Mouse (Mus musculus) MEL (cell line): Measurements from ENCODE around the gene Cnn3. TPM values are rescaled to one million over a fixed set of nuclear protein-coding genes. Genes with fewer than 3 reads are reported as not detected.

ENCODE experiments used
- DNase-seq: peaks from one replicate; pipeline ENCODE4 v3.0.0; 2011; ENCODE audit warnings: low read depth, low spot score
- H3K27ac ChIP-seq: 2 replicates; pipeline ENCODE4 v1.5.1; 2012; ENCODE audit warnings: low read depth, mild to moderate bottlenecking, control low read depth, low read length, moderate library complexity; ENCODE audit not compliant: control insufficient read depth
- H3K27me3 ChIP-seq, 2 experiments: fragments of 150-350 bp in 1 of 2; sonication (generic) in 1 of 2; 2 replicates each; pipeline ENCODE4 v1.6.1; 2012; ENCODE audit warnings: low read length in 2 of 2, mild to moderate bottlenecking in 2 of 2, improper control_type of control experiment in 1 of 2, moderate library complexity in 1 of 2; ENCODE audit not compliant: insufficient read depth in 2 of 2, control insufficient read depth in 1 of 2
- H3K36me3 ChIP-seq, 2 experiments: 2 replicates each; pipeline ENCODE4 v1.6.1; 2012 to 2014; ENCODE audit warnings: low read length in 2 of 2, improper control_type of control experiment in 1 of 2, inconsistent platforms in 1 of 2, mild to moderate bottlenecking in 1 of 2; ENCODE audit not compliant: insufficient read depth in 2 of 2, control insufficient read depth in 1 of 2
- H3K4me1 ChIP-seq, 2 experiments: fragments of 150-350 bp in 1 of 2; sonication (generic) in 1 of 2; 2 replicates each; pipeline ENCODE4 v1.6.1; 2012; ENCODE audit warnings: low read length in 2 of 2, improper control_type of control experiment in 1 of 2, mild to moderate bottlenecking in 1 of 2; ENCODE audit not compliant: insufficient read depth in 2 of 2, control insufficient read depth in 1 of 2
- H3K4me3 ChIP-seq, 2 experiments: fragments of 150-350 bp in 1 of 2; sonication (generic) in 1 of 2; 2 replicates each; pipeline ENCODE4 v1.5.1; 2012; ENCODE audit warnings: low read depth in 2 of 2, low read length in 2 of 2, mild to moderate bottlenecking in 2 of 2, moderate library complexity in 2 of 2, control low read depth in 1 of 2, improper control_type of control experiment in 1 of 2; ENCODE audit not compliant: control insufficient read depth in 1 of 2, insufficient read depth in 1 of 2
- H3K79me2 ChIP-seq: 2 replicates; pipeline ENCODE4 v1.6.1; 2012; ENCODE audit warnings: mild to moderate bottlenecking, low read length, moderate library complexity; ENCODE audit not compliant: control insufficient read depth, poor library complexity, insufficient read depth
- H3K9ac ChIP-seq: 2 replicates; pipeline ENCODE4 v1.6.1; 2012; ENCODE audit warnings: low read depth, mild to moderate bottlenecking, control low read depth, low read length, moderate library complexity; ENCODE audit not compliant: control insufficient read depth, poor library complexity, severe bottlenecking
- H3K9me3 ChIP-seq: fragments of 150-350 bp; sonication (generic); replicated peaks from 2 replicates; pipeline ENCODE4 v1.6.1; 2012; ENCODE audit warnings: mild to moderate bottlenecking, low read length, improper control_type of control experiment, moderate library complexity; ENCODE audit not compliant: insufficient read depth
- CHD1 ChIP-seq: IDR thresholded peaks from 2 replicates; pipeline ENCODE4 v1.6.1; 2012; ENCODE audit warnings: low read depth, mild to moderate bottlenecking, inconsistent platforms, low read length, improper control_type of control experiment
- CTCF ChIP-seq, 3 experiments: IDR thresholded peaks in 2 of 3; conservative IDR thresholded peaks in 1 of 3; 2 replicates each; pipeline ENCODE4 v1.5.1; 2011 to 2012; ENCODE audit warnings: low read length in 3 of 3, low read depth in 2 of 3, mild to moderate bottlenecking in 2 of 3, improper control_type of control experiment in 1 of 3, inconsistent platforms in 1 of 3, mixed read lengths in 1 of 3, moderate library complexity in 1 of 3; ENCODE audit not compliant: control insufficient read depth in 1 of 3, insufficient read depth in 1 of 3, poor library complexity in 1 of 3, severe bottlenecking in 1 of 3
- ELF1 ChIP-seq: IDR thresholded peaks from 2 replicates; pipeline ENCODE4 v1.6.1; 2014; ENCODE audit warnings: low read depth, mild to moderate bottlenecking, inconsistent platforms, low read length, improper control_type of control experiment, moderate library complexity
- GABPA ChIP-seq: IDR thresholded peaks from 2 replicates; pipeline ENCODE4 v1.6.1; 2012; ENCODE audit warnings: low read depth, mild to moderate bottlenecking, inconsistent platforms, low read length, improper control_type of control experiment, moderate library complexity
- JUND ChIP-seq: IDR thresholded peaks from 2 replicates; pipeline ENCODE4 v1.6.1; 2011; ENCODE audit warnings: low read depth, mild to moderate bottlenecking, improper control_type of control experiment, low read length
- KAT2A ChIP-seq: conservative IDR thresholded peaks from 2 replicates; pipeline ENCODE4 v1.6.1; 2012; ENCODE audit warnings: low read depth, low read length, improper control_type of control experiment, inconsistent platforms
- MYB ChIP-seq: IDR thresholded peaks from 2 replicates; pipeline ENCODE4 v1.6.1; 2011; ENCODE audit warnings: mild to moderate bottlenecking, low read depth, low read length, improper control_type of control experiment
- NELFE ChIP-seq: IDR thresholded peaks from 2 replicates; pipeline ENCODE4 v1.6.1; 2011; ENCODE audit warnings: low read depth, low read length, improper control_type of control experiment
- POLR2A ChIP-seq, 2 experiments: IDR thresholded peaks; 2 replicates each; pipeline ENCODE4 v1.6.1; 2011 to 2012; ENCODE audit warnings: low read length in 2 of 2, mild to moderate bottlenecking in 2 of 2, control low read depth in 1 of 2, improper control_type of control experiment in 1 of 2, low read depth in 1 of 2, moderate library complexity in 1 of 2; ENCODE audit not compliant: control insufficient read depth in 1 of 2, insufficient read depth in 1 of 2, poor library complexity in 1 of 2
- SMC3 ChIP-seq: IDR thresholded peaks from 2 replicates; pipeline ENCODE4 v1.6.1; 2011; ENCODE audit warnings: low read depth, low read length, improper control_type of control experiment
- TAL1 ChIP-seq: IDR thresholded peaks from 2 replicates; pipeline ENCODE4 v1.6.1; 2012; ENCODE audit warnings: mild to moderate bottlenecking, inconsistent platforms, low read length, moderate library complexity, mixed read lengths
- ZC3H11A ChIP-seq: IDR thresholded peaks from 2 replicates; pipeline ENCODE4 v1.6.1; 2012; ENCODE audit warnings: low read depth, mild to moderate bottlenecking, inconsistent platforms, low read length, improper control_type of control experiment
- polyA plus RNA-seq, 2 experiments: library from polyadenylated mRNA; stranded (reverse) in 1 of 2; unstranded in 1 of 2; fragments of >175 nt in 1 of 2; fragments of >200 nt in 1 of 2; gene quantifications; 2 replicates each; pipeline versions ENCODE4 v1.2.1 to v1.2.4; 2012; ENCODE audit warnings: low replicate concordance in 2 of 2, low read depth in 1 of 2; ENCODE audit not compliant: insufficient read length in 2 of 2, insufficient read depth in 1 of 2, missing spikeins in 1 of 2
- total RNA-seq: library from RNA; depleted of rRNA; stranded (reverse); fragments of 300-350 nt; gene quantifications from 2 replicates; pipeline ENCODE4 v1.2.3, GENCODE M21; 2012; rRNA removed

Gene Cnn3
- total RNA-seq (not detected in 2 replicates), polyA plus RNA-seq (not detected)

DNA sequence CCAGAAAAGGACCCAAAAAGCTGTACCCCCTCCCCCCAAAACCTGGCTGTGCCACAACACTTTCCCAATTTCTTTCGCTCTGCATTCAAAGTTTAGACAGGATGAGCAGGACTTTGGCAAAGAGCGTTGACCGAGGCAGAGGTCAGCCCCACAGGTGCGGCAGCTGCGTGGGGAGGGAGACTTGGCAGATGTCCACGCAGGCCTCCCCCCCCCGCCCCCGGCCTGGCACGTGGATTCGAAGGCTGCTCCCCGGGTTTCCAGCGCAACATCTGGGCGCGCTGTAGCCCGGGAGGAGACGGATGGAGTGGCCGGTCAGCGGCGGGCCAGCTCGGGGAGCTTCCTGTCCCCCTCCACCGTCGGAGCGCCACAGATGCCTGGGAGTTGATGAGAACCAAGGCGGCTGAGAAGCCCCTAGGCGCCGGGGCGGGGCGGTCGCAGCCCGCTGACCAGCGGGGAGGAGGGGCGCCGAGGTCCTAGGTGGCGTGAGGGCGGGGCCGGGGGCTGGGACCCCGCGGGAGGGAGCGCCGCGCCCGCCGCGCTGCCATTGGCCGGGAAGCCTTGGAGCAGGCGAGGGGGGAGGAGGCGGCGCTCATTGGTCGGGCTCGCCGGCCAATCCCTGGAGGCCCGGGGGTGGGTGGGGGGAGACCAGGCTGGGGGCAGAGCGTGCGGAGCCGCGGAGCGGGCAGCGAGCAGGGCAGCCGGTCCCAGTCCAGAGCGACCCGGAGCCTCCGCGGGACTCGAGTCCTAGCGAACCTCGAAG, at the start of gene Cnn3:
Gene Cnn3, plus strand, starts transcription at position 637 of the 760 bp plus-strand sequence.
- Histone ChIP-seq H3K36me3 (no peaks in the 10 kb centered on the region), H3K27me3 (no peaks in the 10 kb centered on the region; a peak in 1 of 4 replicates), H3K4me3 (no peak within 1 kb of the TSS), H3K27ac (no peak within 1 kb of the TSS), H3K9ac (no peak within 1 kb of the TSS), H3K9me3 (no peaks in the 10 kb centered on the region), H3K79me2 (no peaks in the 10 kb centered on the region), H3K4me1 (no peaks in the 10 kb centered on the region)
- TF ChIP-seq TAL1 = no peak
- no peak for TF ChIP-seq NELFE
- no peak for TF ChIP-seq POLR2A (IDR thresholded peaks at IDR 0.05; ENCODE audit: control insufficient read depth in 1 of 2, insufficient read depth in 1 of 2, low read depth in 1 of 2, low read length in 2 of 2, poor library complexity in 1 of 2)
- TF ChIP-seq CHD1 = no peak
- no peak for TF ChIP-seq GABPA
- TF ChIP-seq JUND = no peak
- no peak for DNase-seq

- Histone ChIP-seq H3K27ac (no peak overlapping the region), H3K79me2 (no peaks in the 10 kb centered on the region), H3K36me3 (no peaks in the 10 kb centered on the region), H3K4me1 (no peaks in the 10 kb centered on the region), H3K9ac (no peak overlapping the region), H3K4me3 (no peak overlapping the region), H3K9me3 (no peaks in the 10 kb centered on the region), H3K27me3 (no peaks in the 10 kb centered on the region; a peak in 2 of 4 replicates)
- DNase-seq = no peak
- TF ChIP-seq CTCF (IDR thresholded peaks at IDR 0.05 in 2 of 3, conservative IDR thresholded peaks at IDR 0.05 in 1 of 3; ENCODE audit: control insufficient read depth in 1 of 3, insufficient read depth in 1 of 3, low read depth in 2 of 3, low read length in 3 of 3, poor library complexity in 1 of 3, severe bottlenecking in 1 of 3) = no peak
- TF ChIP-seq, all 39 proteins: peak for 0
Observed at GRCm38 (mm10) chr3:121378708-121379612, 47.3 kb upstream of the Cnn3 start.

DNA sequence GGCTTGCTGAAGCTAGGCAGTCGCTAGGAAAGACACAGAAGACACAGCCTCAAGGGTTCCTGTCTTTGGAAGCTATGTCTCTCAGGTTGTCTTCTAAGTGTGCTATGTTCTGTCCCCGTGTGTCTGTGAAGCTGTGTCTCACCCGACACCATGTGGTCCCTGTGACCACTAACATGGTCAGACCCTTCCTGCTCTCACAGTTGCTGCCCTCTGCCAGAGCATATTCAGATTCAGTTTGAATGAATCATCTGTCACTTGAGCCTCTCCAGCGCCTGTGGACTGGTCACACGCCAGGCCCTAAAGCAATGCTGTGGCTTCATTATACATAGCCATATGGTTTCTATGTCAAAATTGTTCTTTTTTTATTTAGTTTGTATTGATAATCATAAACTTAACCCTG, 46.6 kb upstream of the Cnn3 start:
- no peak for DNase-seq
- no peak overlapping the region for H3K4me3 ChIP-seq
- H3K9ac ChIP-seq = no peak overlapping the region
- H3K36me3 ChIP-seq = no peaks in the 10 kb centered on the region
- no peaks in the 10 kb centered on the region for H3K9me3 ChIP-seq
- H3K4me1 ChIP-seq = no peaks in the 10 kb centered on the region
- H3K27me3 ChIP-seq = no peaks in the 10 kb centered on the region; a peak in 2 of 4 replicates
- no peak overlapping the region for H3K27ac ChIP-seq
- H3K79me2 ChIP-seq = no peaks in the 10 kb centered on the region
- TF ChIP-seq SMC3 (no peak), CTCF (IDR thresholded peaks at IDR 0.05 in 2 of 3, conservative IDR thresholded peaks at IDR 0.05 in 1 of 3; ENCODE audit: control insufficient read depth in 1 of 3, insufficient read depth in 1 of 3, low read depth in 2 of 3, low read length in 3 of 3, poor library complexity in 1 of 3, severe bottlenecking in 1 of 3) (no peak), MYB (no peak), POLR2A (IDR thresholded peaks at IDR 0.05; ENCODE audit: control insufficient read depth in 1 of 2, insufficient read depth in 1 of 2, low read depth in 1 of 2, low read length in 2 of 2, poor library complexity in 1 of 2) (no peak), KAT2A (no peak), ZC3H11A (no peak), ELF1 (no peak)
